Mouse (Mus musculus) liver, postnatal 0 days (tissue): ENCODE measurements around the gene Aurkaip1. TPM values are rescaled to one million over a fixed set of nuclear protein-coding genes. Genes with fewer than 3 reads are reported as not detected.

Source experiments
- ATAC-seq: fragments of 200-750 bp; cut with Nextera tagmentation; 2 replicates; pipeline ENCODE4 v1.8.0; 2017; ENCODE audit warnings: mild to moderate bottlenecking, moderate library complexity
- DNase-seq: peaks from one replicate; pipeline ENCODE4 v3.0.0-alpha.2; 2016
- H3K27ac ChIP-seq: fragments of 300-500 bp; sonication (generic); 2 replicates; pipeline ENCODE4 v1.5.1; 2014; ENCODE audit warnings: antibody characterized with exemption, moderate library complexity, mild to moderate bottlenecking, low read depth
- H3K27me3 ChIP-seq: fragments of 300-500 bp; sonication (generic); 2 replicates; pipeline ENCODE4 v1.6.1; 2014; ENCODE audit warnings: low read length, control low read depth, mixed read lengths; ENCODE audit not compliant: insufficient read depth
- H3K36me3 ChIP-seq: fragments of 300-500 bp; sonication (generic); replicated peaks from 2 replicates; pipeline ENCODE4 v1.6.1; 2014; ENCODE audit warnings: mild to moderate bottlenecking, control low read depth, low read length, moderate library complexity, mixed read lengths; ENCODE audit not compliant: insufficient read depth
- H3K4me1 ChIP-seq: fragments of 300-500 bp; sonication (generic); 2 replicates; pipeline ENCODE4 v1.6.1; 2014; ENCODE audit warnings: antibody characterized with exemption, mild to moderate bottlenecking, control low read depth; ENCODE audit not compliant: insufficient read depth
- H3K4me2 ChIP-seq: fragments of 300-500 bp; sonication (generic); 2 replicates; pipeline ENCODE4 v1.6.1; 2014; ENCODE audit warnings: low read depth, mild to moderate bottlenecking, low read length, moderate library complexity, mixed read lengths
- H3K4me3 ChIP-seq: fragments of 300-500 bp; sonication (generic); 2 replicates; pipeline ENCODE4 v1.5.1; 2014; ENCODE audit warnings: low read depth, low read length
- H3K9ac ChIP-seq: fragments of 300-500 bp; sonication (generic); replicated peaks from 2 replicates; pipeline ENCODE4 v1.6.1; 2014; ENCODE audit warnings: mild to moderate bottlenecking, moderate library complexity
- H3K9me3 ChIP-seq: fragments of 300-500 bp; sonication (generic); 2 replicates; pipeline ENCODE4 v1.6.1; 2016; ENCODE audit warnings: mild to moderate bottlenecking, control low read depth, low read length, mixed read lengths
- CTCF ChIP-seq: sonication (generic); IDR thresholded peaks from 2 replicates; pipeline ENCODE4 v1.5.1; 2016; ENCODE audit warnings: antibody characterized with exemption, low read depth
- EP300 ChIP-seq: IDR thresholded peaks from 2 replicates; pipeline ENCODE4 v1.6.1; 2016; ENCODE audit warnings: antibody characterized with exemption, low read depth, mild to moderate bottlenecking
- WGBS: fragments of 180-500 bp; shearing (Covaris S2); extraction: QIAGEN DNeasy Blood & Tissue Kit; methylation state at CpG from one replicate; pipeline ENCODE4 v1.1.7; 2014; ENCODE audit not compliant: insufficient replicate concordance; 5-methylcytosine and 5-hydroxymethylcytosine counted together
- polyA plus RNA-seq: library from polyadenylated mRNA; unstranded; fragments of >200 nt; fragmentation: Nextera tagmentation; extraction: Ambion mirVana; gene quantifications from 2 replicates; pipeline ENCODE4 v1.2.1, GENCODE M21; 2015

Gene Aurkaip1
- polyA plus RNA-seq, 1 experiment from 2014 or later: 92.7 TPM

GRCm38 (mm10) chr4:155803340-155804041, 27.6 kb upstream of the Aurkaip1 start:
- peaks cover 18% of the 10 kb centered on the region for H3K4me1 ChIP-seq
- DNase-seq (peak; percentile 98), ATAC-seq (peak; percentile 99)
- H3K36me3 ChIP-seq: peaks cover 25% of the 10 kb centered on the region
- no peaks in the 10 kb centered on the region for H3K9me3 ChIP-seq
- peak overlapping the region; percentile 90 for H3K4me3 ChIP-seq
- H3K4me2 ChIP-seq: peak overlapping the region; percentile 76
- TF ChIP-seq EP300 (peak; percentile 75; the same call in 1 of the 2 replicates), CTCF (peak; percentile 27; the same call in 1 of the 2 replicates)
- WGBS: under 1% methylated on average over 57 of the region's 58 CpGs
- no peaks in the 10 kb centered on the region for H3K27me3 ChIP-seq
- peak overlapping the region; percentile 85 for H3K9ac ChIP-seq
- H3K27ac ChIP-seq: peak overlapping the region; percentile 88

DNA sequence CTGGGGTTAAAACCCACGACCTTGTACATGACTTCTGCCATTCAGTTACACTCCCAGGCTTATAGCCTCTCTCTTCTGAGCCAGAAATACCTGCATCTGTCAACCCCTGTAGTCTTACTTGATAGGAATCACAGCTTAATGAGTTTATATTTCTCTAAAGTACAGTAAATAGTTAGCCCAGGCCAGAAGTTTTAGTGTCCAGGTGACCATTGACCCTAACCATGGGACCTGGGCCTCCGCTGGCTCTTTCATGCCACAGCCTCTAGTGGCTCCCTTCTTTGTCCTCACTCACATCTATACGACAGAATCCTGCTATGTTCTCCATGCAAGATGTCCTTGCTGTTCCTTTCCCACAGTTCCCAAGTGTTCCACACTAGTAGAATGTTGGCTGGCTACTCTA, 23.2 kb upstream of the Aurkaip1 start:
- no peak for ATAC-seq
- H3K27ac ChIP-seq: no peak overlapping the region
- no peaks in the 10 kb centered on the region for H3K27me3 ChIP-seq
- H3K4me1 ChIP-seq: peaks cover 23% of the 10 kb centered on the region
- H3K4me3 ChIP-seq: no peak overlapping the region
- TF ChIP-seq CTCF: no peak
- TF ChIP-seq EP300: no peak
- DNase-seq: no peak
- H3K4me2 ChIP-seq: no peak overlapping the region
- H3K9ac ChIP-seq: no peak overlapping the region
- no peaks in the 10 kb centered on the region for H3K9me3 ChIP-seq
- peaks cover 52% of the 10 kb centered on the region for H3K36me3 ChIP-seq
- 87% methylated on average over 3 of the region's 3 CpGs for WGBS

DNA sequence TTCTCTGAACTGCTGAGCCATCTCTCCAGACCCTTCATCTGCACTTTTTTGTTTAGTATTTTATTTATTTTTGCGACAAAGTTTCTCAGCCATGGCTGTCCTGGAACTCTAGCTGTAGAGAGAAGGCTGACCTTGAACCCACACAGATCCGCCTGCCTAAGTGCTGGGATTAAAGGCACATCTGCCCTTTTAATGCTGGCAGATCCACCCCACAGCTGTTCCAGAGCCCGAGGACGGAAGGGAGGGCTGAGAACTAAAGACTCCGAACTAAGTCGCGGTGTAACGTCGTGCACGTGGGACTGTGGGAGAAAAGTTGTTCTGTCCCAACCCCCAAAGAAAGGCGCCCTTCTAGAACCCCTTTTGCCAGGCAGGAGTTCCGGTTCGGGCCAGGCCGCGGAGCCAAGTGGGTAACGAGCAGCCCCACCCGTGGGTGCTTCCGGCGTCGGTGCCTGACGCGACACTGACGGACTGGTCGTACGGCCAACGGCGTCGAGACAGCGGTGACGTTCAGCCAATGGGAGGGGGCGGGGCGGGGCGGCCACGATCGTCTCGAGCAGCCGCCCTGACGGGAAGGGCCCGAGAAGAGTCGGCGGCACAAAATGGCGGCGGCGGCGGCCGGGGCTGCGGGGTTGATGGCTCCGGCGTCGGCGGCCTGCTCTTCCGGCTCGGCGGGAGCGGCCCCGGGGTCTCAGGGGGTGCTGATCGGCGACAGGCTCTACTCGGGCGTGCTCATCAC, 19.0 kb upstream of the Aurkaip1 start, which contains the start of gene Ccnl2:
Gene Ccnl2, plus strand, starts transcription at position 561 of the 736 bp plus-strand sequence.
- peaks cover 75% of the 10 kb centered on the region for H3K36me3 ChIP-seq
- H3K4me1 ChIP-seq: peaks cover 22% of the 10 kb centered on the region
- H3K27ac ChIP-seq: peak within 1 kb of the TSS; percentile 96
- H3K4me2 ChIP-seq: peak within 1 kb of the TSS; percentile 95
- peak; percentile 99 for ATAC-seq
- DNase-seq: peak; percentile 98
- under 1% methylated on average over 50 of the region's 60 CpGs for WGBS
- TF ChIP-seq EP300 (peak; percentile 26; the same call in 1 of the 2 replicates), CTCF (no peak)
- H3K4me3 ChIP-seq: peak within 1 kb of the TSS; percentile 100
- no peaks in the 10 kb centered on the region for H3K27me3 ChIP-seq
- peak within 1 kb of the TSS; percentile 100 for H3K9ac ChIP-seq
- H3K9me3 ChIP-seq: no peaks in the 10 kb centered on the region

DNA sequence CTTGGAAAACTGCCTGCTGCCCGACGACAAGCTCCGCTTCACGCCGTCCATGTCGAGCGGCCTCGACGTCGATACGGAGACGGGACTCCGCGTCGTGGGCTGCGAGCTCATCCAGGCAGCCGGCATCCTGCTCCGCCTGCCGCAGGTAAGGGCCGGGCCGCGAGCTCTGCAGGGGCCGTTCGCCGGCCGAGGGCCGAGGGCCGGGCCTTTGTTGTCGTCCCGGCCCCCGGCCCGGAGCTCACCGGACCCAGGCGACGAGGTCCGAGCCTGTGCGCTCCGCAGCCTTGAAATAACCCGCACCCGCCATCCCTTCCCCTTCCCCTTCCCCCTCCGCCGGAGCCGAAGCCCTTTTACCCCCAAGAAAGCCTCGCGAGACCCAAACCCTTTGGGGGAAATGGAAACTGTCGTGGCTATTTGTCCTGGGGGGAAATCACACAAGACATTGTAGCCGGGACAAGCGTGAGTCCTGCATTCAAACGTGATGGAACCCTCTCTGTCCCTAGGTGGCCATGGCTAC, 18.3 kb upstream of the Aurkaip1 start:
- Histone ChIP-seq H3K9ac (peak overlapping the region; percentile 100), H3K4me2 (peak overlapping the region; percentile 95), H3K27me3 (no peaks in the 10 kb centered on the region), H3K27ac (peak overlapping the region; percentile 95), H3K9me3 (no peaks in the 10 kb centered on the region), H3K36me3 (peaks cover 75% of the 10 kb centered on the region), H3K4me1 (peaks cover 22% of the 10 kb centered on the region), H3K4me3 (peak overlapping the region; percentile 100)
- no peak for TF ChIP-seq CTCF
- no peak for TF ChIP-seq EP300
- ATAC-seq (peak; percentile 38), DNase-seq (peak; percentile 63)
- under 1% methylated on average over 49 of the region's 49 CpGs for WGBS

DNA sequence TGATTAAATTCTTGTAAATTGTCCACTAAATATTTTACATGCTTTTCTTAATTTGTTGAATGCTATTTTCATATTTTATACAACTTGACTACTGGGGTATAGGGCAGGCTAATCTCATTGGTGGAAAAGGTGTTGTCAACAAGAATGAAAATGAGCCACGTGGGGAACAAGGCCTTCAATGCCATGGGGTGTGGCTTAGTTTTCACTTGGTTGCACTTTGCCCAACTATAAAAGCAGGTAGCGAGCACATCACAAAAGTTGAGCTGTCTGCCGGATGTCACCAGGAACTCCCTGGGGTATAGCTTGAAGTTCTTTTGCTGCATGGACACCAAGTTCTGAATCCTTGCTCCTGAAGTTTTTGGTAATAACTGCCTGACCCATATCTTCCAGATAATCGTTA, 13.5 kb upstream of the Aurkaip1 start:
- Histone ChIP-seq H3K27me3 (no peaks in the 10 kb centered on the region), H3K9ac (no peak overlapping the region), H3K36me3 (peaks cover 87% of the 10 kb centered on the region), H3K27ac (no peak overlapping the region), H3K9me3 (no peaks in the 10 kb centered on the region), H3K4me2 (no peak overlapping the region), H3K4me3 (no peak overlapping the region), H3K4me1 (peaks cover 13% of the 10 kb centered on the region)
- no peak for ATAC-seq
- TF ChIP-seq CTCF (no peak), EP300 (no peak)
- DNase-seq: no peak
- WGBS: 75% methylated on average over 4 of the region's 4 CpGs

- DNase-seq: no peak
- ATAC-seq: no peak
Observed at GRCm38 (mm10) chr4:155821025-155821424, 10.0 kb upstream of the Aurkaip1 start.

More at GRCm38 (mm10) chr4:155821025-155821424, 10.0 kb upstream of the Aurkaip1 start:
- H3K4me3 ChIP-seq: no peak overlapping the region
- H3K4me1 ChIP-seq: no peaks in the 10 kb centered on the region
- TF ChIP-seq EP300: no peak
- TF ChIP-seq CTCF: peak; percentile 45; the same call in 1 of the 2 replicates
- H3K27ac ChIP-seq: no peak overlapping the region
- no peak overlapping the region for H3K4me2 ChIP-seq
- no peaks in the 10 kb centered on the region for H3K9me3 ChIP-seq
- H3K27me3 ChIP-seq: no peaks in the 10 kb centered on the region
- 75% methylated on average over 7 of the region's 7 CpGs for WGBS
- H3K9ac ChIP-seq: no peak overlapping the region
- H3K36me3 ChIP-seq: peaks cover 94% of the 10 kb centered on the region
